Mouse (Mus musculus) regulatory T cell (primary cell): Measurements from ENCODE around the gene Uvssa.

ENCODE experiments used
- in situ Hi-C: fragments of 300-600 bp; cut with MboI, MseI; formaldehyde crosslinking; loops from one replicate; pipeline ENCODE4 v1.15.1; 2025; ENCODE audit warnings: high pct_unique_total_duplicates

The Uvssa gene

GRCm38 (mm10) chr5:33371668-33372067 lies 6.7 kb upstream of the Uvssa start:
- in situ Hi-C loops, result loop anchor here (5.0 kb wide), 1 partner anchor 34 kb away; the partner anchor contains the start of gene Maea

- in situ Hi-C loops, result loop anchor here (5.0 kb wide), 1 partner anchor 35 kb away; the partner anchor contains the start of gene Maea
Measured at GRCm38 (mm10) chr5:33372331-33373038, 5.9 kb upstream of the Uvssa start.

- in situ Hi-C loops, result loop anchor here (5.0 kb wide), 1 partner anchor 105 kb away; the partner anchor contains the start of gene Ctbp1
Measured at GRCm38 (mm10) chr5:33377176-33377575, 1.2 kb upstream of the Uvssa start.

DNA sequence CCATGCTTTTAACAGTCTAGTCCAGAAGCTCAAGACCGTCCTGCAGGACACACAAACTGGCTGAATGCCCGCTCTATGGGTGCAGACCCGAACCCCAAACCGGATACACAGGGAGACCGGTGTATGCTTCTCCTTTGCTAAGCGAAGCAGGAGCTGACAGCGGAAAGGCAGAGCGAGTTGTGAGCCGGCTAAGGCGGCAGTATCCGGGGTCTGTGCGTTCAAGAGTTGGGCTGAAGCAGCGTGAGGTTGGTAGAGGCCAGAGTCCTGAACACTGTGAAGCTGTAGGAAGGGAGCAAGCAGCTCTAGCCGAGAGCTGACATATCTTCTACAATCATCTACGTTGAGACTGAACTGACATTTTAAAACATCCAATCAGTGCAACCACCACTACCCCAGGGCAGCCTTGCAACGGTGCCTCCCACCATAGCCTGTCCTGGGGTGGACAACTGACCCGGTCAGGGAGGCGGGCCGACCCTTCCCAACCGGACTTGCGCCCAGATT lies 498 bp upstream of the Uvssa start:
- in situ Hi-C loops, result loop anchor here (5.0 kb wide), 1 partner anchor 106 kb away; the partner anchor contains the start of gene Ctbp1

GRCm38 (mm10) chr5:33387550-33387949 lies 9.2 kb downstream of the Uvssa start:
- in situ Hi-C loops, result no loop called here

GRCm38 (mm10) chr5:33393803-33394202 lies 15.5 kb downstream of the Uvssa start:
- in situ Hi-C loops, result no loop called here

- in situ Hi-C loops, result no loop called here
Measured at GRCm38 (mm10) chr5:33395693-33396092, 17.3 kb downstream of the Uvssa start.

DNA sequence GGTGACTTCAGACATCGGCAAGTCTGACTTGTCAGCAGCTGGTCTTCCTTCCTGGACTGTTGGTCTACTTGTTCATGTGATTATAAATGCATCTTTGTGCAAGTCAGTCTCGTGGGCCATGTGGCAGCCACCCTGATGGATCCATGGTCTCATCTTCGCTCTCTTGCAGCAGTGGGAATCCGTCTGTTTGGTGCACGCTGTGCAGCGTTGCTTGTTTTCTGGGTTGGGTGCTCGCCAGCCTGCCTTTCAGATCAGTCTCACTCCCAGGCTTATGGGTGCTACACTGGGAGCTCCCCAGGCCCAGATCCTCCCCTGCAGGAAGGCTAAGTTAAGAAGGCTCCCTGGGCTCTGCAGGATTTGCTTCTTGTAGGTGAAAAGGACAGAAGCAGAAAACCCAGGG lies 18.5 kb downstream of the Uvssa start:
- in situ Hi-C loops, result no loop called here

- in situ Hi-C loops, result no loop called here
Measured at GRCm38 (mm10) chr5:33400819-33401218, 22.5 kb downstream of the Uvssa start.

DNA sequence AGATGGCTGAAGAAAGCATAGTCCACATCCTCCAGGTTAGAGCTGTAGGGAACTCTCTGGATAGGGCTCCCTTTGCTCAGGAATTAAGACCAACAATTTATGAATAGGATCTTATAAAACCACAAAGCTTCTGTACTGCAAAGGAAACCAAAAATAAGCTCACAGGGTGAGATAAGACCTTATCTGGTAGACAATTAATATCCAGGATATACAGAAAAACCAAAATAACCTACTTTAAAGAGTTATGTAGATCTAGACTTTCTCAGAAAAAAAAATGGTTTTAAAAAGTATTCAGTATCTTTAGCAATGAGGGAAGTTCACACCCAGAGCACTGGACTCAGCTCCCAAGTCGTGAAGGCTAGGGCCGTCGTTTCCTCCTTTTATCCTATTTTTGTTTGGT lies 42.0 kb downstream of the Uvssa start:
- in situ Hi-C loops, result no loop called here

DNA sequence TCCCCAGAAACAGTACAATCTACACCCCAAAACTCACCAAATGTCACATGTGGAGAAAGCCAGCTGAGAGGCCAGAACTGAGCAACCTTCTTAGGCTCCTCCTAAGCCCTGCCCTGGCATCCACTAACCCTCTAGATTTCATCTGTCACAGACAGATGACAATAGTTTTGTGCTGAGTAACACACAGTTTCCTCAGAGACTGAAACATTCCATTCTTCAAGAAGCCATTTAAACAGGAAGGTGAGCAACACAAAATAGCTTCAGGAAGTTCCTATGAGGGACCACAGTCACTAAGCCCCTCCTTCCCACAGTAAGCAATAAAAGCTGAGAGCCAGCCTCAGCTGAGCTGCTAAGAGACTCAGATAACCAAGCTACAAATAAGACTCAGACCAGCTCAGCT lies 49.1 kb downstream of the Uvssa start:
- in situ Hi-C loops, result loop anchor here (25.0 kb wide), 1 partner anchor 1015 kb away; no protein-coding TSS in a partner anchor

DNA sequence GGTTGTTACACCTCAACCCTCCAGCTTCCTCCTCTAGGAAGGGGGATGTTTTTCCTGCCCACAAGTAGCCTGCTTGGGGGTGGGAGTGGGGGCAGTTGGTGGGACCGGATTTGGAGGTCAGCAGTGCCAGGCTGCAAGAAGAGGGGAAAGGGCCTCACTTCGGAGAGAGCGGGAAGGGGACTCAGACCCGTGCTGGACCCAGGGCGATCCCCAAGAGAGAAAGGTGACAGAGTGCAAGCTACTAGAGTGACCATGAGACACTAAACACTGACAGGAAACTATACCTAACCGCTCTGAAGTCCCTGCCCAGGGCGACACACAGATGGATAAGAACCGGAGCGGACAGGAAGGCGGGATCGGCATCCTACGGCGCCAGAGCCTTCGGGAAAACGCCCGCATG lies 51.8 kb downstream of the Uvssa start:
- in situ Hi-C loops, result loop anchor here (25.0 kb wide), 1 partner anchor 1018 kb away; no protein-coding TSS in a partner anchor

DNA sequence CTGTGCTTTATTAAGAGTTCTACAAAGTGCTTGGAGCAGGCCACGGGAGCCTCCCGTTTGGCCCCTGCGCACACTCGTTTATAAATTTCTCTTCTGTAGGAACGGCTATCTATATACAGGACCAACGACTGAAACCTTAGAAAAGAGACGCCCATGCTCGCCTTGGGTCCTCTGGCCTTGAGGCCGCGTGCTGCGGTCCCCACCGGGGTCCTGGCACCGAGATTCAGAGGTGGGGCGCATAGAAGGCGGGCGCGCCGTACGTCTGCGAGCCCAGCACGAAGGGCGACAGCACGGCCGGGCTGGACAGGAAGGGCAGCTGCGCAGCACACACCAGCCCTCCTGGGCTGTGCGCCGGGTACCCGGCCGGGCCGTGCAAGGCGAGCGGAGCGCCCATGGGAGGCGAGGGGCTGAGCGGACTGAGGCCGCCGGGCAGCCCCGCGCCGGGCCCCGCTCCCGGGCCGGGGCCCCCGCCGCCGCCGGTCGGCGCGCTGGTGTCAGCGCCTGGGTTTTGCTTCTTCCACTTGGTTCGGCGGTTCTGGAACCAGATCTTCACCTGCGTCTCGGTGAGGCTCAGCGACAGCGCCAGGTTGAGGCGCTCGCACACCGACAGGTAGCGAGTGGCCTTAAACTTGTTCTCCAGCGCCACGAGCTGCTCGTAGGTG lies 52.3 kb downstream of the Uvssa start:
- in situ Hi-C loops, result loop anchor here (25.0 kb wide), 1 partner anchor 1018 kb away; no protein-coding TSS in a partner anchor

GRCm38 (mm10) chr5:33431173-33432005 lies 53.0 kb downstream of the Uvssa start:
- in situ Hi-C loops, result loop anchor here (25.0 kb wide), 1 partner anchor 1019 kb away; no protein-coding TSS in a partner anchor

- in situ Hi-C loops, result loop anchor here (25.0 kb wide), 1 partner anchor 1020 kb away; no protein-coding TSS in a partner anchor
Measured at GRCm38 (mm10) chr5:33432057-33432935, 53.9 kb downstream of the Uvssa start.

GRCm38 (mm10) chr5:33433201-33434138 lies 55.1 kb downstream of the Uvssa start, which contains the start of gene Nkx1-1:
Gene Nkx1-1, minus strand, starts transcription at chr5:33433976.
- in situ Hi-C loops, result loop anchor here (25.0 kb wide), 1 partner anchor 1021 kb away; no protein-coding TSS in a partner anchor

DNA sequence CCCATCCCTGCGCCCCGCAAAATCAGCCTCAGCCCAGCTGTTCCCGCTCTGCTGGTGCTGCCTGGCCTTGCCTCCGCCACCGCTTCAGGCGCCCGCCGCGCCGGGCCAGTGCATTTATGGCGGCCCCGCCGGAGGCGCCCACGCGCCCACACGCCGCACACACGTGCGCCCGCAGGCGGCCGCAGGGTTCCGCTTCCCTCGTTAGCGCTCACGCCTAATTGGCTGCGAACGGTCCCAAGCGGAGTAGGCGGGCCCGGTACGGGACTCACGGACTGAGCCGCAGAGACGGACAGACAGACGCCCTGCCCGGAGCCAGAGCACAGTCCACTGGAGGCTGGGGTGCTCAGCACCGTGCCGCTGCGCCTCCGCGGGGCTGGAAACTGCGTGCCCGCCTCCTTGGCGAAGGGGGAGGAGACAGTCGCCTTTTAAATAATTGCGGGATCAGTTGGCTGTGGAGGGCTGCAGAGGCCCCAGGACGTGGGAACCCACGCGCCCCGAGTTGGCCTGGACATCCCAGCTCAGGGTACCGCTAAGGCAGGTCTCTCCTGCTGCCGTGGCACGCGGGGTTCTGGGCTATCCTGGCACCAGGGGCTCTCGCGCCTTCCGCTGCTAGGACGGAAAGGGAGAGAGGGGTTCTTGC lies 55.9 kb downstream of the Uvssa start:
- in situ Hi-C loops, result loop anchor here (25.0 kb wide), 1 partner anchor 1022 kb away; no protein-coding TSS in a partner anchor

GRCm38 (mm10) chr5:33435151-33435550 lies 56.8 kb downstream of the Uvssa start:
- in situ Hi-C loops, result loop anchor here (25.0 kb wide), 1 partner anchor 1023 kb away; no protein-coding TSS in a partner anchor
